In genomic region chr8:70674109-70674508, GRCm38 (mm10) we compare ENCODE assay signal across 7 mouse cellular contexts. TPM values are rescaled to one million over a fixed set of nuclear protein-coding genes. Genes with fewer than 3 reads are reported as not detected.
DNase-seq lines count a peak whose midpoint lies in the region; ATAC-seq and TF ChIP-seq lines count a peak whose summit lies in the region.

No protein-coding gene starts in this region.

- no peak for DNase-seq in lung, embryonic 14.5 days
- no peak for DNase-seq in lung, postnatal 14 days
- no peak for DNase-seq in embryonic facial prominence, embryonic 14.5 days (ENCODE audit: low spot score)
- DNase-seq in thymus, postnatal 0 days (ENCODE audit: low spot score): no peak
- DNase-seq in adrenal gland, adult (ENCODE audit: inconsistent age in 2 of 2, low spot score in 1 of 2): no peak

- peaks cover 23% of the 10 kb centered on the region for H3K36me3 ChIP-seq in lung, embryonic 14.5 days (ENCODE audit: insufficient read depth)
- peaks cover 19% of the 10 kb centered on the region; the same call in 1 of the 2 replicates for H3K36me3 ChIP-seq in embryonic facial prominence, embryonic 14.5 days (ENCODE audit: control insufficient read depth, insufficient read depth, low read length)
- peaks cover 6% of the 10 kb centered on the region; the same call in 1 of the 2 replicates for H3K36me3 ChIP-seq in intestine, embryonic 16.5 days (ENCODE audit: control insufficient read depth, insufficient read depth, low read length)

- H3K9ac ChIP-seq in lung, embryonic 14.5 days: peak overlapping the region; percentile 79
- H3K9ac ChIP-seq in embryonic facial prominence, embryonic 14.5 days (ENCODE audit: low read depth, low read length): peak overlapping the region; percentile 82
- H3K9ac ChIP-seq in intestine, embryonic 16.5 days (ENCODE audit: low read depth, low read length): peak overlapping the region; percentile 84

- no peak for TF ChIP-seq CTCF in lung, embryonic 14.5 days (IDR thresholded peaks at IDR 0.05; ENCODE audit: low read depth)
- no peak for TF ChIP-seq CTCF in olfactory bulb, adult 2 months (IDR thresholded peaks at IDR 0.05; ENCODE audit: insufficient read depth, low read depth, low read length)

- no peak for ATAC-seq in lung, embryonic 14.5 days (ENCODE audit: insufficient read depth)
- no peak for ATAC-seq in embryonic facial prominence, embryonic 14.5 days (ENCODE audit: low read depth)
- ATAC-seq in intestine, embryonic 16.5 days: 0 out of 2 replicates have a peak, but pooled peaks have one; percentile 6

- no peak for TF ChIP-seq POLR2A in olfactory bulb, adult 2 months (IDR thresholded peaks at IDR 0.05; ENCODE audit: insufficient read depth, low read depth, low read length)

- H3K27ac ChIP-seq in lung, embryonic 14.5 days (ENCODE audit: low read depth): peak overlapping the region; percentile 95
- H3K27ac ChIP-seq in embryonic facial prominence, embryonic 14.5 days (replicated peaks; ENCODE audit: low read depth, low read length): peak overlapping the region; percentile 95
- peak overlapping the region; percentile 95 for H3K27ac ChIP-seq in intestine, embryonic 16.5 days (ENCODE audit: low read length)
- H3K27ac ChIP-seq in olfactory bulb, adult 2 months (ENCODE audit: insufficient read depth, low read depth, low read length): peak overlapping the region; percentile 81

- peak overlapping the region; percentile 68 for H3K4me3 ChIP-seq in lung, embryonic 14.5 days (ENCODE audit: low read depth, low read length)
- peak overlapping the region; percentile 70 for H3K4me3 ChIP-seq in embryonic facial prominence, embryonic 14.5 days (ENCODE audit: low read depth, low read length)
- H3K4me3 ChIP-seq in intestine, embryonic 16.5 days (ENCODE audit: low read length): peak overlapping the region; percentile 72
- H3K4me3 ChIP-seq in olfactory bulb, adult 2 months (ENCODE audit: insufficient read depth, low read depth, low read length): no peak overlapping the region

- H3K9me3 ChIP-seq in lung, embryonic 14.5 days (ENCODE audit: low read depth, low read length): no peaks in the 10 kb centered on the region
- H3K9me3 ChIP-seq in embryonic facial prominence, embryonic 14.5 days (ENCODE audit: control insufficient read depth, low read length): no peaks in the 10 kb centered on the region
- no peaks in the 10 kb centered on the region for H3K9me3 ChIP-seq in intestine, embryonic 16.5 days (ENCODE audit: control insufficient read depth, low read length)

- H3K4me2 ChIP-seq in lung, embryonic 14.5 days: peak overlapping the region; percentile 93
- H3K4me2 ChIP-seq in embryonic facial prominence, embryonic 14.5 days (ENCODE audit: low read depth, low read length): peak overlapping the region; percentile 82
- H3K4me2 ChIP-seq in intestine, embryonic 16.5 days (ENCODE audit: low read depth, low read length): peak overlapping the region; percentile 87

- WGBS in lung, embryonic 14.5 days: 70% methylated on average over 3 of the region's 3 CpGs
- WGBS in embryonic facial prominence, embryonic 14.5 days: 89% methylated on average over 3 of the region's 3 CpGs
- 62% methylated on average over 3 of the region's 3 CpGs for WGBS in intestine, embryonic 16.5 days
- WGBS in olfactory bulb, adult 2 months: 90% methylated on average over 3 of the region's 3 CpGs

- H3K27me3 ChIP-seq in lung, embryonic 14.5 days (ENCODE audit: insufficient read depth, low read length): no peaks in the 10 kb centered on the region
- no peaks in the 10 kb centered on the region for H3K27me3 ChIP-seq in embryonic facial prominence, embryonic 14.5 days (replicated peaks; ENCODE audit: control insufficient read depth, insufficient read depth, low read length)
- no peaks in the 10 kb centered on the region for H3K27me3 ChIP-seq in intestine, embryonic 16.5 days (replicated peaks; ENCODE audit: control insufficient read depth, insufficient read depth, low read length)

- peaks cover 10% of the 10 kb centered on the region for H3K4me1 ChIP-seq in lung, embryonic 14.5 days (ENCODE audit: insufficient read depth)
- H3K4me1 ChIP-seq in embryonic facial prominence, embryonic 14.5 days (ENCODE audit: control insufficient read depth, insufficient read depth, low read length): peaks cover 6% of the 10 kb centered on the region
- peaks cover 23% of the 10 kb centered on the region for H3K4me1 ChIP-seq in intestine, embryonic 16.5 days (ENCODE audit: control insufficient read depth, insufficient read depth, low read length)
- H3K4me1 ChIP-seq in olfactory bulb, adult 2 months (ENCODE audit: control insufficient read depth, insufficient read depth, low read length): peaks cover 17% of the 10 kb centered on the region

RNA-seq across cellular contexts. Expression of gene Lsm4, which starts 1.1 kb away (rescaled TPM):
- 305 and 327 TPM in 2 replicates for polyA plus RNA-seq in lung, embryonic 14.5 days (2014; fragmentation: Nextera tagmentation; extraction: Ambion mirVana)
- polyA plus RNA-seq in embryonic facial prominence, embryonic 14.5 days (2014; fragmentation: Nextera tagmentation; extraction: Ambion mirVana): 199 and 223 TPM in 2 replicates
- 228 and 246 TPM in 2 replicates for polyA plus RNA-seq in intestine, embryonic 16.5 days (2015; fragmentation: Nextera tagmentation; extraction: Ambion mirVana)
- polyA plus RNA-seq in olfactory bulb, adult 2 months (2012; ENCODE audit: insufficient read depth, insufficient read length, low replicate concordance, missing spikeins): not detected in 2 replicates
- 333 and 377 TPM in 2 replicates for polyA plus RNA-seq in thymus, postnatal 0 days (2015; fragmentation: Nextera tagmentation; extraction: Ambion mirVana)

RNA-seq across cellular contexts. Expression of gene Pgpep1, which starts 13.9 kb away (rescaled TPM):
- polyA plus RNA-seq in lung, embryonic 14.5 days (2014; fragmentation: Nextera tagmentation; extraction: Ambion mirVana): 46.6 and 48.2 TPM in 2 replicates
- polyA plus RNA-seq in embryonic facial prominence, embryonic 14.5 days (2014; fragmentation: Nextera tagmentation; extraction: Ambion mirVana): 59.8 and 62.7 TPM in 2 replicates
- polyA plus RNA-seq in intestine, embryonic 16.5 days (2015; fragmentation: Nextera tagmentation; extraction: Ambion mirVana): 88.3 and 101 TPM in 2 replicates
- not detected in 2 replicates for polyA plus RNA-seq in olfactory bulb, adult 2 months (2012; ENCODE audit: insufficient read depth, insufficient read length, low replicate concordance, missing spikeins)
- polyA plus RNA-seq in thymus, postnatal 0 days (2015; fragmentation: Nextera tagmentation; extraction: Ambion mirVana): 33.2 and 43.0 TPM in 2 replicates

RNA-seq across cellular contexts. Expression of gene Jund, which starts 24.6 kb away (rescaled TPM):
- polyA plus RNA-seq in lung, embryonic 14.5 days (2014; fragmentation: Nextera tagmentation; extraction: Ambion mirVana): 70.1 and 72.9 TPM in 2 replicates
- polyA plus RNA-seq in embryonic facial prominence, embryonic 14.5 days (2014; fragmentation: Nextera tagmentation; extraction: Ambion mirVana): 103 and 121 TPM in 2 replicates
- polyA plus RNA-seq in intestine, embryonic 16.5 days (2015; fragmentation: Nextera tagmentation; extraction: Ambion mirVana): 37.3 and 52.2 TPM in 2 replicates
- polyA plus RNA-seq in olfactory bulb, adult 2 months (2012; ENCODE audit: insufficient read depth, insufficient read length, low replicate concordance, missing spikeins): not detected in 2 replicates
- polyA plus RNA-seq in thymus, postnatal 0 days (2015; fragmentation: Nextera tagmentation; extraction: Ambion mirVana): 85.7 and 111 TPM in 2 replicates

RNA-seq across cellular contexts. Expression of gene Iqcn, which starts 29.1 kb away (rescaled TPM):
- polyA plus RNA-seq in lung, embryonic 14.5 days (2014; fragmentation: Nextera tagmentation; extraction: Ambion mirVana): 0.04 TPM in 1 of 2 replicates, not detected in the other
- polyA plus RNA-seq in embryonic facial prominence, embryonic 14.5 days (2014; fragmentation: Nextera tagmentation; extraction: Ambion mirVana): not detected in 2 replicates
- not detected in 2 replicates for polyA plus RNA-seq in intestine, embryonic 16.5 days (2015; fragmentation: Nextera tagmentation; extraction: Ambion mirVana)
- not detected in 2 replicates for polyA plus RNA-seq in olfactory bulb, adult 2 months (2012; ENCODE audit: insufficient read depth, insufficient read length, low replicate concordance, missing spikeins)
- 0.04 and 0.06 TPM in 2 replicates for polyA plus RNA-seq in thymus, postnatal 0 days (2015; fragmentation: Nextera tagmentation; extraction: Ambion mirVana)

RNA-seq across cellular contexts. Expression of gene Gdf15, which starts 41.9 kb away (rescaled TPM):
- 0.12 and 0.22 TPM in 2 replicates for polyA plus RNA-seq in lung, embryonic 14.5 days (2014; fragmentation: Nextera tagmentation; extraction: Ambion mirVana)
- polyA plus RNA-seq in embryonic facial prominence, embryonic 14.5 days (2014; fragmentation: Nextera tagmentation; extraction: Ambion mirVana): 0.28 and 0.29 TPM in 2 replicates
- polyA plus RNA-seq in intestine, embryonic 16.5 days (2015; fragmentation: Nextera tagmentation; extraction: Ambion mirVana): 3.6 and 3.7 TPM in 2 replicates
- not detected in 2 replicates for polyA plus RNA-seq in olfactory bulb, adult 2 months (2012; ENCODE audit: insufficient read depth, insufficient read length, low replicate concordance, missing spikeins)
- 1.2 and 1.4 TPM in 2 replicates for polyA plus RNA-seq in thymus, postnatal 0 days (2015; fragmentation: Nextera tagmentation; extraction: Ambion mirVana)
